Mouse (Mus musculus) liver, adult (tissue): ENCODE results near the gene Agpat3.

Experiments
- GATA4 ChIP-seq: IDR thresholded peaks from 2 replicates; pipeline ENCODE4 v1.6.1; 2014; ENCODE audit warnings: mild to moderate bottlenecking, low read length; ENCODE audit not compliant: insufficient replicate concordance

Agpat3 gene

GRCm38 (mm10) chr10:78345466-78345865, 6.8 kb downstream of the Agpat3 start:
- TF ChIP-seq GATA4, result no peak

DNA sequence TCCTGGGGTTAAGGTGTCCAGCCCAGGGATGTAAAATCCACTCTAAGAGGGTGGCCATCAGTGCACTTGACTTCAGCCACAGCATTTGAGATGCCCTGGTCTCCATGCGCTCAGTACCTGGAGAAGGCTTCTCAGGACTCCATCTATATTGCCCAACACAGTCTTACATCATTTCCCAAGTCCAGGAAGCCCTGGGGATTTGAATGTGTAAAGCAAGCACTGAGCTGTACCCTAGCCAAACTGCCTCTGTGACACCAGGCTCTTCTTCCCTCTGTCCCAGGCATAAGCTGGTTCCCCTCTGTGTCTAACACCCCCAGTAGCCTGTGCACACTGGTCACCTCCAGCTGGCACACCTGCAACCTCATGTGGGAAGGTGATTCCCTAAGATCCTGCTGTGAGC, 10.2 kb downstream of the Agpat3 start:
- TF ChIP-seq GATA4, result no peak

DNA sequence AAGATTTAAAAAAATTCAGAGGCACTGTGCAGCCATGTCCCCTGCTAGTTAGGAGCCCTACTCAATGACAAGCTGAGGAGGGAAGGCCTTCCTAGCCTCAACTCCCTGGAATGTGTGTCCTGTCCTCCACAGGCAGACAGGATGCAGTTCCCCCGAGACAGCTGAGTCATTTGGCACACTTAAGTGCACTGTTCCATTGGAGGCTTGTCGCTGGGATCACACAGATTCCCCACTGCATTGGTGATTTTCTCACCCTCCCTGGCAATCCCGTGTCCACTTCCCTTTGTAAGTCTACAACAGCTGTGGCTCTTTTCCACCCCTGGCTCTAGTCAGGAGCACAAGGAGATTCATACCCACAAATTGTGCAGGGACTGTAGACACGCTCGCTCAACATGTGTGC, 14.1 kb downstream of the Agpat3 start:
- TF ChIP-seq GATA4, result no peak

- no peak for TF ChIP-seq GATA4
These were observed 17.2 kb downstream of the Agpat3 start for GRCm38 (mm10) chr10:78334923-78335561.

DNA sequence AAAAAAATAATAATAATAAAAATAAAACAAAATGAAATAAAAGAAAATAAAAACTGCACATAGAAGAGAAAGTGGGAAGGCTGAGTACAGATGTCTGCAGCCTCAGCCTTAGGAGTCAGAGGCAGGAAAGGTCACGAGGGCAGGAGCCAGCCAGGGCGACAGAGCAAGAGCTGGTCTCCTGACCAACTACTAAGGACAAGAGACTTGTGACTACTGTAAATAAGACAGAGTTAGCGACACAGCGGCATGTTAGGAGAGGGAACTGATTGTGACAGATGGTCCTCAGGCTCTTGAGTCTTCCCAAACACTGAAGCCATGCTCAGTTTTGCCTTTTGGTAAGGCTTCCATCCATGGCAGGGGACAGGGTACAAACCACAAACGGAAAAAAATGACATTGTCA, 20.7 kb downstream of the Agpat3 start:
- no peak for TF ChIP-seq GATA4

GRCm38 (mm10) chr10:78329305-78329704, 23.0 kb downstream of the Agpat3 start:
- no peak for TF ChIP-seq GATA4

DNA sequence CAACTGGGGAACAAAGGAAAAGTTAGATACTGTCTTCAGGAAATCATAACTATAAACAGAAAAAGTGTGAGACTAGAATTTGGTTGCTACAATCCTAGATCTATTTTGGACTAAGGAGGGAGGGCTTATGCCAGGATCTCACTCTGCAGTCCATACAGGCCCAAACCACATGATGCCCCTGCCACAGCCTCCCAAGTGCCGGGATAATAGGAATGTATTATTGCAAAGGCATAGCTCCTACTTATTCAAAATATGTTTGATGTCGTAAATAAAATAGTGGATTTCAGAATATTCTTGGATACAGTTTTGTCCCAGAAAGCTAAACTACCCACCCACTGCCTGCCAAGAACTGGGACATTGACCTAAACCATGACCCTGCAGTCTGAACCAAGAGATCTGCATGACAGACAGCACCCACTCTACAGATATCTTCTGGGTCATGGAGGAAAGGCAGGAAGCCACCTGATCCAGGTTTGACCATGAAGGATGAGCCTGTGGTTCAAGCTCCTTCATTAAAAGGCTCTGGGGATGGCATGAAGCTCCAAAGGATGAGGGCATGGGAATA, 24.2 kb downstream of the Agpat3 start:
- TF ChIP-seq GATA4, result no peak

DNA sequence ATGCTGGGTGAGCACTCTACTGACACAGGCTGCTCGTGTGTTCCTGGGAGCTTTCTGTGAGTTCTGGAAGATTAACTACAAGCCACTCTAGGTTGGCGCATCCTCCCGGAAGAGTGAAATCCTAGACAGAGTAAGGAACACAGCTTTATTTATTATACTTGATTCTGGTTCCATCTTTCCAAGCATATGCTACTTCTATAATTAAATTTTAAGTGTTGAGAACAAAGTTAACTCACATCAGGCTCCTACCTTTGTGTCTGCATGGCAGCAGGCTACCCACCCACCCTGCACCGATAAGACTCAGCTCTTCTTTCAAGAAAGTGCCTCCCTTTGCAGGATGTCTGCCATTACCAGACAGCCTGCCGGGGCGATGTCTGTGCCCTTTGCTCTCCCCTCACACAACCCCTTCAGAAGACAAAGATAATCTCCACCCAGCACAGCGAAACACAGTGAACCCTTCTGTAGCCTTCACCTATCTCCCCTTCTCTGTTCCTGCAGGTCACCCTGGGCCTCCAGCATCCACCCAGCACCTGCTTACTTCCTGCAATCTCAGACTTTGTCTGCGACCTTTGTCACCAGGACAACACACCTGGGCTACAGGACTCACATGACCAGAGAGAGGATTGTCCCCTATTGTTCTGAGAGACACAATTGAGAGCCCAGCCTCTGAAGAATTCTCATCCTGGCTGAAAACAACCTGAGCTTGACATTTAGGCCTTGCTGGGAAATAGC, 26.2 kb downstream of the Agpat3 start:
- TF ChIP-seq GATA4, result no peak

DNA sequence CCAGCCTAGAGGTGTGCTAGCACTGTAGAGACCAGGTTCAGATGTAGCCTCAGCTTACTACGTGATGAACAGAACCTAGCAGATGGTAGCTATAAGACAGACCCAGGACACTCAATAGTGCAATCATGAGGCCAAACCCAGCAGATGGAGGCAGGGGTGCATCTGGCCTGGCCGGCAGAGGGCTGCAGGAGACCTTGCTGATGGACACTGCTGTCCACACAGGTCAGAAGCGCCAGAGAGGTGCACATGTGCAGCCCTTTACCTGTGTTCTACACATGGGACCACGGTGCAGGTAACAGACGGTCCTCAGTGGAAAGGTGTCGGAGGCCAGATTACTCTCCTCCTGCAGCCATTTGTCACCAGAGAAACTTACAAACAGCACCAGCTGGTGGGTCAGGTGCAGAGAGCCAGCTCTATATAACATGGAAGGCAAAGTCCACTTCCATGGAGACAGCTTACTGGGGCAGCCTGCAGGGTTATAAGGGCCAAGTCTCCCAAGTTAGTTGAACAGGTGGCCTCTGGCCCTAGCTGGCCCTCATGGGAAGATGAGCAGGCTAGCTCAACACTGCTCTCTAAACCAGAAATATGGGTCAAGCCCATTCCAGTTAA, 27.6 kb downstream of the Agpat3 start:
- no peak for TF ChIP-seq GATA4

DNA sequence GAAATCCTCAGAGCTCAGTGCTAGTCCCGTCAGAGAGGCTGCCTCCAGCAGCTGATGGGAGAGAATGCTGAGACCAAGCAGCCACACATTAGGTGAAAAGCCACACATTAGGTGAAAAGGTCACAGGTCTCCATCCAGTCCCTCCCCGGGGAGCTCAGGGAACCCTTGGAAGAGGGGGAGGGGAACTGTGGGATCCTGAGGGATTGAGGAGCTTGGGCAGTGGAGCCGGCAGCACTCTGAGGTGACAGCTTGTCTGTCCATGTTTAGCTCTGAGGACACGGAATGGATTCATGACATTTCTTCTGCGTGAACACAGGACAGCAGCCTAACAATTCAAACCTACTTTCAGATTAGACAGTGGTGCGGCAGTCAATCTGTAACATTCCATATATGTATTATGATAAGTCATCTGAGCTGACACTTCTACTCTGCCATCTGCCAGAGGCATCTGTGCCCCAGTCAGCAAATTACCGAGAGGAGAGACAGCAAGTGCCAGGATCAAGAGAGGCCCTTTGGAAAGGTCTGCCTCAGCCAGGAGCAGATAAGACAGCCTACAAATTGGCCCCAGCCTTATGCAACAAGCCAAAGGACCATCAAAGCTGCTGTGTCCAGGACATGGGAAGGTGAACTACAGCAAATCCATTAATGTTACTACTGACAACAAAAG, 28.9 kb downstream of the Agpat3 start:
- no peak for TF ChIP-seq GATA4

GRCm38 (mm10) chr10:78322806-78323205, 29.5 kb downstream of the Agpat3 start:
- TF ChIP-seq GATA4, result no peak

DNA sequence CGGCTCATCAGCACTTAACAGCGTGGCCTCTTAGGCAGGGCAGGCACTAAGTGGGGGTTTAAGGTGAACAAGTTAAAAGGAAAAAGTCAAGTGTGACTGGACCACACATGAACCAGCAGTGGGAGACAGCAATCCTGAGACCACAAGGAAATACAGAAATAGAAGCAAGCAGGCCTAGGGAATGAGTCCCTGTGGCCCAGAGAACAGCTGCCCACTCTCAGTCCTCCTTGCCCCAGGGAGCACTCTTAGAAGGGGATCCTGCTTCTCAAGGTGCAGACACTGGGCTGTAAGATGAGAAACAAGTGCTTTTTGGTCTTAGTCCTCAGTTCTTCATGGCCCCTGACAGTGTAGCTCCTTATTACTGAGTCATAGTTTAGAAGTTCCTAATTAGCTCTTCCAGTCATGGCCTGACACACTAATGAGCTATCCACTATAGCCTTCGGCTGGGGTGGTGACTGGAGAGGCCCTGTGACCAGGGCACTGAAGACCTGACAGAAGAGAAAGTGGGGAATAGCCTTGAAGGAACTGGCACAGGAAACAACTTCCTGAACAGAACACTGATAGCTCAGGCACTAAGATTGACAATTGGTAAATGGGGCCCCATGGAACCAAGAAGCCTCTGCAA, 31.0 kb downstream of the Agpat3 start:
- TF ChIP-seq GATA4, result no peak

DNA sequence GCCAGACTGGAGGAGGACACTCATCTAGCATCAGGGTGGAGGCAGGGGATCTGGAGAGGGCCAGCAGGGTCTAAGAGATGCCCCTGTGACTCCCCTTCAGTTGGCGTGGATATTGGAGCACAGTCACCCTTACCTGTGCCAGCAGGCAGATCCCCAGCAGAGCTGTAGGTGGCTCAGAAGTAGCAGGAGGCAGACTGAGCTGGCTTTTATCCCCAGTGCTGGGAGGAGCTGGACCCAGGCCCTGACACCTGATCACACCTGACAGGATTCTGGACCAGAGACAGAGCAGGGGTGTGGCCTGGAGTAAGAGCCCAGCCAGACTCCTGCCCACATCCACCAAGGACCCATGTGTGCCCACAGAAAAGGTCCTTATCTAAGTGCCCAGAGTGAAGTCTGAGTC, 31.8 kb downstream of the Agpat3 start:
- TF ChIP-seq GATA4, result no peak

- TF ChIP-seq GATA4, result no peak
These were observed 32.3 kb downstream of the Agpat3 start for GRCm38 (mm10) chr10:78319940-78320339.

DNA sequence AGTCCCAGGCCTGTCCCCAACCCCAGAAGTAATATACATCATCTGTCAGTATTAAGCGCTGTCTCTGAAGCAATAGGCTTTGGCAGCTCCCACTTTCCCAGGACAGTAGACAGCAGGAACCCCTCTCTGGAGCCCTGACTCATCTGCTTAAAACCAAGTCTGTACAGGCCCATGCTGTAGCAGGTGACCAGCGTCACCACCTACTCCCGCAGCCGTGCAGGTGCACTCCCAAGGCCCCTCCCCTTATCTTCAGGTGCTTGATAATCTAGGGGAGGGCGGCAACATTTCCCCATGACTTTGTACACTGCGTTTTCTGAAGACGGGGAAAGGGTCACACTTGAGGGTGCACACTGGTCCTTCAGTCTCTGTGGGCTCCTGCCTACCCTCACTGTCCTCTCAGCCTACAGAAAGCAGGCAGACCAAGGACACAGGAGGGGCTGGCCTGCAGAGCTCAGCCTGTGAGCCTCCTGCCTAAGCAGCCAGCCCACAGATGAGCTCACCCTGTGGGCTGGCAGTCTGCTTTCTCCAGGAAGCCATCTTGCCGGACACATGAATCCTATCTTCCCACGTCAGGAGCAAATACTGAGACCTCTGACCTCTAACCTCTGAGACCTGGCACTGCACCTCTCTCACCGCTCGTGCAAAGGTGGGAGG, 34.9 kb downstream of the Agpat3 start:
- no peak for TF ChIP-seq GATA4
